Mouse (Mus musculus): ENCODE results near the gene Defa30. TPM values are rescaled to one million over a fixed set of nuclear protein-coding genes. Genes with fewer than 3 reads are reported as not detected.
"Not testable (repeated sequence)": the region's sequence is repeated elsewhere in the genome, so short reads cannot be mapped to it uniquely, and the experiment has no call there.

Defa30 gene
- total RNA-seq (2015) (not detected in 2 replicates), total RNA-seq (2017) (not detected in 2 replicates)

DNA sequence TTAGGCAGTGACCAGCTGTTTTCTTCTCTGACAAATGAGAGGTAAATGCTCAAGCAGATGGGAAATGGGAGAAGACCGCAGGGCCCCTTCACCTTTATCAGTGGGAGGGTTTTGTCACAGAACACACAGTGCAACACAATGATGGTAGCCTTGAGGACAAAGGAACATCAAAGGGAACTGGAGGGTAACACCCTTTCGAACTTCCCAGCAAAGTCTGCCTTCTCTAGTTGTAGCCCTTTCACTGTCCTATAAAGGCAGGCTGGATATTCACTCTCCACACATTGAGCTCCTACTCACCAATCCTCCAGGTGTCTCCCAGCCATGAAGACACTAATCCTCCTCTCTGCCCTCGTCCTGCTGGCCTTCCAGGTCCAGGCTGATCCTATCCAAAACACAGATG is at the start of gene Defa30:
Defa30 (plus strand) TSS at position 301 of the 400 bp plus-strand sequence.
- ATAC-seq (ENCODE audit: poor library complexity, severe bottlenecking): not testable (repeated sequence)

DNA sequence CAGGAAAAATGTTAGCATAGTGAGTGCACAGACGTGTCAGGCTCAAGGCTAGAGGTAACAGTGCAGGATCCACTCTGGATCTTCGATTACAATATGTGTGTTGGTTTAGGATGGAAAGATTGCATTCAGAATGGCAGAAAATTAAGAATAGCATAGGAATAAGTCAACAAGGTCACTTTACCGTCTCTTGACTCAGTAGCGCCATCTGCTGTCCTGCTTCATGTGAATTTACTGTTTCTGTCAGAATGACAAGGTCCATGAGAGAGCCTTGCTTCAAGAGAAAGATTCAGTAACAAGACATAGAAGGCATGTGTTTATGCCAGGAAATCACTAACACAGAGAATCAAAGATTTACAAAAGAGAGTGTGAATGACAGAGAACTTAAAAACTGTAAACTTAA is 41.3 kb upstream of the Defa30 start:
- no peak for ATAC-seq (ENCODE audit: poor library complexity, severe bottlenecking)

DNA sequence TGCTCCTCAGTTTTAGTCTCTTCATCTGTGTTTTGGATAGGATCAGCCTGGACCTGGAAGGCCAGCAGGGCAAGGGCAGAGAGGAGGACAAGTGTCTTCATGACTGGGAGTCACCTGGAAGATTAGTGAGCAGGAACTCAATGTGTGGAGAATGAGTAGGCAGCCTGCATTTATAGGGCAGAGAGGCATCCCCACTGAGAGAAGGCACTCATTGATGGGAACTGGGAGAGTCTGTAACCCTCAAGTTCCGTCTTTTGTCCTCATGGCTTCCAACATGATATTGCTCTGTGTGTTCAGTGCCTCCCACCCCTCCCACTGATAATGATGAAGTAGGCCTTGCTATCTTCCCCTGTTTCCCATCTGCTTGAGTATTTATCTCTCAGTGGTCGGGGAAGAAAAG is 38.5 kb upstream of the Defa30 start, which contains the start of gene Gm14851:
Gm14851 (minus strand) TSS at position 101 of the 400 bp plus-strand sequence.
- ATAC-seq (ENCODE audit: poor library complexity, severe bottlenecking): not testable (repeated sequence)

DNA sequence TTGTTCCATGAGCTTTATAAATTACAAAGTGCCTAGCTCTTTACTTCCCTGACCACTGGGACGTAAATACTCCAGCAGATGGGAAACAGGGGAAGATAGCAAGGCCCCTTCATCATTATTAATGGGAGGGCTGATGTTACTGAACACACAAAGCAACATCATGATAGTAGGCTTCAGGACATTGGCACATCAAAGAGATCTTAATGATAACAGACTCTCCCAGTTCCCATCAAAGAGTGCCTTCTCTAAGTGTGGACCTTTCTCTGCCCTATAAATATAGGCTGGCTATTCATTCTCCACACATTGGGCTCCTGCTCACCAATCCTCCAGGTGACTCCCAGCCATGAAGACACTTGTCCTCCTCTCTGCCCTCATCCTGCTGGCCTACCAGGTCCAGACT is 27.5 kb downstream of the Defa30 start, which contains the start of gene Defa22:
Defa22 (plus strand) TSS at position 301 of the 400 bp plus-strand sequence.
- ATAC-seq (ENCODE audit: poor library complexity, severe bottlenecking): not testable (repeated sequence)

Other genes with a start within 250 kb of the Defa30 start
- gene Defb33, start 242.0 kb upstream of the Defa30 start, total RNA-seq (2015): not detected in 2 replicates
- not detected in 2 replicates for gene Defb33, start 242.0 kb upstream of the Defa30 start, total RNA-seq (2017)
- not detected in 2 replicates for gene Gm15056, start 232.0 kb upstream of the Defa30 start, total RNA-seq (2015)
- gene Gm15056, start 232.0 kb upstream of the Defa30 start, total RNA-seq (2017): not detected in 2 replicates
- not detected in 2 replicates for gene Gm6040, start 212.6 kb upstream of the Defa30 start, total RNA-seq (2015)
- not detected in 2 replicates for gene Gm6040, start 212.6 kb upstream of the Defa30 start, total RNA-seq (2017)
- gene AY761185, start 189.9 kb upstream of the Defa30 start, total RNA-seq (2015): not detected in 2 replicates
- gene AY761185, start 189.9 kb upstream of the Defa30 start, total RNA-seq (2017): not detected in 2 replicates
- gene Defa21, start 109.1 kb upstream of the Defa30 start, total RNA-seq (2015): not detected in 2 replicates
- gene Defa21, start 109.1 kb upstream of the Defa30 start, total RNA-seq (2017): not detected in 2 replicates
- not detected in 2 replicates for gene Defa23, start 79.6 kb upstream of the Defa30 start, total RNA-seq (2015)
- gene Defa23, start 79.6 kb upstream of the Defa30 start, total RNA-seq (2017): not detected in 2 replicates
- gene Defa35, start 69.6 kb upstream of the Defa30 start, total RNA-seq (2015): not detected in 2 replicates
- not detected in 2 replicates for gene Defa35, start 69.6 kb upstream of the Defa30 start, total RNA-seq (2017)
- gene Defa25, start 50.2 kb upstream of the Defa30 start, total RNA-seq (2015): not detected in 2 replicates
- gene Defa25, start 50.2 kb upstream of the Defa30 start, total RNA-seq (2017): not detected in 2 replicates
- not detected in 2 replicates for gene Gm14851, start 38.6 kb upstream of the Defa30 start, total RNA-seq (2015)
- not detected in 2 replicates for gene Gm14851, start 38.6 kb upstream of the Defa30 start, total RNA-seq (2017)
- not detected in 2 replicates for gene Defa22, start 27.6 kb downstream of the Defa30 start, total RNA-seq (2015)
- gene Defa22, start 27.6 kb downstream of the Defa30 start, total RNA-seq (2017): not detected in 2 replicates
- not detected in 2 replicates for gene Defa31, start 57.0 kb downstream of the Defa30 start, total RNA-seq (2015)
- gene Defa31, start 57.0 kb downstream of the Defa30 start, total RNA-seq (2017): not detected in 2 replicates
- gene Gm15293, start 66.9 kb downstream of the Defa30 start, total RNA-seq (2015): not detected in 2 replicates
- not detected in 2 replicates for gene Gm15293, start 66.9 kb downstream of the Defa30 start, total RNA-seq (2017)
- gene Gm15292, start 115.1 kb downstream of the Defa30 start, total RNA-seq (2015): not detected in 2 replicates
- not detected in 2 replicates for gene Gm15292, start 115.1 kb downstream of the Defa30 start, total RNA-seq (2017)
- gene Defa27, start 180.9 kb downstream of the Defa30 start, total RNA-seq (2015): not detected in 2 replicates
- not detected in 2 replicates for gene Defa27, start 180.9 kb downstream of the Defa30 start, total RNA-seq (2017)
- not detected in 2 replicates for gene Defa29, start 192.4 kb downstream of the Defa30 start, total RNA-seq (2015)
- not detected in 2 replicates for gene Defa29, start 192.4 kb downstream of the Defa30 start, total RNA-seq (2017)
- gene Defa2, start 243.9 kb downstream of the Defa30 start, total RNA-seq (2015): not detected in 2 replicates
- not detected in 2 replicates for gene Defa2, start 243.9 kb downstream of the Defa30 start, total RNA-seq (2017)